Mouse (Mus musculus): Measurements from ENCODE around the gene Armc9. TPM values are rescaled to one million over a fixed set of nuclear protein-coding genes. Genes with fewer than 3 reads are reported as not detected.

The Armc9 gene
- polyA plus RNA-seq (2015; fragmentation: Nextera tagmentation; extraction: Ambion mirVana), result 17.1 and 19.1 TPM in 2 replicates

- peak within 1 kb of the TSS; percentile 80 for H3K4me2 ChIP-seq (ENCODE audit: low read depth, low read length)
- no peaks in the 10 kb centered on the region for H3K27me3 ChIP-seq (ENCODE audit: control insufficient read depth, insufficient read depth, low read length)
- H3K4me3 ChIP-seq (replicated peaks; ENCODE audit: low read length), result peak within 1 kb of the TSS; percentile 85
- H3K4me1 ChIP-seq (ENCODE audit: control insufficient read depth, insufficient read depth, low read length), result peaks cover 13% of the 10 kb centered on the region
- H3K9me3 ChIP-seq (replicated peaks; ENCODE audit: control insufficient read depth, low read length), result no peaks in the 10 kb centered on the region
- peak; percentile 100 for ATAC-seq (ENCODE audit: insufficient read depth, low FRiP score)
- peak within 1 kb of the TSS; percentile 82 for H3K9ac ChIP-seq (ENCODE audit: low read length)
- WGBS, result 3% methylated on average over 40 of the region's 40 CpGs
- H3K27ac ChIP-seq (ENCODE audit: low read length), result peak within 1 kb of the TSS; percentile 94
- H3K36me3 ChIP-seq (ENCODE audit: control insufficient read depth, insufficient read depth, low read length), result no peaks in the 10 kb centered on the region
These were observed at the start of gene Armc9 for GRCm38 (mm10) chr1:86154133-86154823. TSS of gene Armc9 (plus strand) at chr1:86154780.

GRCm38 (mm10) chr1:86105054-86105453 is 49.5 kb upstream of the Armc9 start:
- ATAC-seq (ENCODE audit: insufficient read depth, low FRiP score), result no peak
- Histone ChIP-seq H3K36me3 (ENCODE audit: control insufficient read depth, insufficient read depth, low read length) (no peaks in the 10 kb centered on the region), H3K4me3 (replicated peaks; ENCODE audit: low read length) (no peak overlapping the region), H3K4me1 (ENCODE audit: control insufficient read depth, insufficient read depth, low read length) (no peaks in the 10 kb centered on the region), H3K27ac (ENCODE audit: low read length) (no peak overlapping the region), H3K4me2 (ENCODE audit: low read depth, low read length) (no peak overlapping the region), H3K9me3 (replicated peaks; ENCODE audit: control insufficient read depth, low read length) (no peaks in the 10 kb centered on the region), H3K9ac (ENCODE audit: low read length) (no peak overlapping the region), H3K27me3 (ENCODE audit: control insufficient read depth, insufficient read depth, low read length) (no peaks in the 10 kb centered on the region)
- 93% methylated on average over 1 of the region's 1 CpGs for WGBS

GRCm38 (mm10) chr1:86111779-86112178 is 42.8 kb upstream of the Armc9 start, which contains the start of gene Htr2b:
TSS of gene Htr2b (minus strand) at chr1:86111970.
- Histone ChIP-seq H3K4me1 (ENCODE audit: control insufficient read depth, insufficient read depth, low read length) (no peaks in the 10 kb centered on the region; the same call in none of the 2 replicates), H3K9me3 (replicated peaks; ENCODE audit: control insufficient read depth, low read length) (no peaks in the 10 kb centered on the region), H3K36me3 (ENCODE audit: control insufficient read depth, insufficient read depth, low read length) (no peaks in the 10 kb centered on the region), H3K4me2 (ENCODE audit: low read depth, low read length) (no peak within 1 kb of the TSS), H3K9ac (ENCODE audit: low read length) (no peak within 1 kb of the TSS), H3K27me3 (ENCODE audit: control insufficient read depth, insufficient read depth, low read length) (no peaks in the 10 kb centered on the region), H3K27ac (ENCODE audit: low read length) (no peak within 1 kb of the TSS), H3K4me3 (replicated peaks; ENCODE audit: low read length) (no peak within 1 kb of the TSS)
- peak; percentile 66; the same call in 1 of the 2 replicates for ATAC-seq (ENCODE audit: insufficient read depth, low FRiP score)
- WGBS, result 38% methylated on average over 6 of the region's 6 CpGs

GRCm38 (mm10) chr1:86114141-86114540 is 40.4 kb upstream of the Armc9 start:
- H3K9ac ChIP-seq (ENCODE audit: low read length), result no peak overlapping the region
- peaks cover 5% of the 10 kb centered on the region; the same call in 1 of the 2 replicates for H3K36me3 ChIP-seq (ENCODE audit: control insufficient read depth, insufficient read depth, low read length)
- H3K27me3 ChIP-seq (ENCODE audit: control insufficient read depth, insufficient read depth, low read length), result no peaks in the 10 kb centered on the region
- H3K4me2 ChIP-seq (ENCODE audit: low read depth, low read length), result no peak overlapping the region
- H3K9me3 ChIP-seq (replicated peaks; ENCODE audit: control insufficient read depth, low read length), result no peaks in the 10 kb centered on the region
- no peak for ATAC-seq (ENCODE audit: insufficient read depth, low FRiP score)
- 79% methylated on average over 3 of the region's 3 CpGs for whole genome bisulfite sequencing
- H3K27ac ChIP-seq (ENCODE audit: low read length), result no peak overlapping the region
- no peak overlapping the region for H3K4me3 ChIP-seq (replicated peaks; ENCODE audit: low read length)
- no peaks in the 10 kb centered on the region; the same call in none of the 2 replicates for H3K4me1 ChIP-seq (ENCODE audit: control insufficient read depth, insufficient read depth, low read length)

- H3K4me2 ChIP-seq (ENCODE audit: low read depth, low read length), result no peak overlapping the region
- ATAC-seq (ENCODE audit: insufficient read depth, low FRiP score), result no peak
- H3K9me3 ChIP-seq (replicated peaks; ENCODE audit: control insufficient read depth, low read length), result no peaks in the 10 kb centered on the region
- no peaks in the 10 kb centered on the region for H3K4me1 ChIP-seq (ENCODE audit: control insufficient read depth, insufficient read depth, low read length)
- 84% methylated on average over 4 of the region's 4 CpGs for WGBS
- no peak overlapping the region for H3K27ac ChIP-seq (ENCODE audit: low read length)
- no peak overlapping the region for H3K4me3 ChIP-seq (replicated peaks; ENCODE audit: low read length)
- peaks cover 10% of the 10 kb centered on the region for H3K36me3 ChIP-seq (ENCODE audit: control insufficient read depth, insufficient read depth, low read length)
- no peak overlapping the region for H3K9ac ChIP-seq (ENCODE audit: low read length)
- H3K27me3 ChIP-seq (ENCODE audit: control insufficient read depth, insufficient read depth, low read length), result no peaks in the 10 kb centered on the region
These were observed 35.0 kb upstream of the Armc9 start for GRCm38 (mm10) chr1:86119549-86119948.

GRCm38 (mm10) chr1:86126036-86126435 is 28.5 kb upstream of the Armc9 start:
- 94% methylated on average over 2 of the region's 2 CpGs for WGBS
- Histone ChIP-seq H3K4me2 (ENCODE audit: low read depth, low read length) (no peak overlapping the region), H3K36me3 (ENCODE audit: control insufficient read depth, insufficient read depth, low read length) (peaks cover 23% of the 10 kb centered on the region; the same call in 1 of the 2 replicates), H3K9me3 (replicated peaks; ENCODE audit: control insufficient read depth, low read length) (no peaks in the 10 kb centered on the region), H3K27ac (ENCODE audit: low read length) (no peak overlapping the region), H3K9ac (ENCODE audit: low read length) (no peak overlapping the region), H3K4me1 (ENCODE audit: control insufficient read depth, insufficient read depth, low read length) (no peaks in the 10 kb centered on the region), H3K4me3 (replicated peaks; ENCODE audit: low read length) (no peak overlapping the region), H3K27me3 (ENCODE audit: control insufficient read depth, insufficient read depth, low read length) (no peaks in the 10 kb centered on the region)
- ATAC-seq (ENCODE audit: insufficient read depth, low FRiP score), result no peak

GRCm38 (mm10) chr1:86133337-86133736 is 21.2 kb upstream of the Armc9 start, which contains the start of gene Gm21972:
TSS of gene Gm21972 (plus strand) at chr1:86133637.
- Histone ChIP-seq H3K36me3 (ENCODE audit: control insufficient read depth, insufficient read depth, low read length) (peaks cover 19% of the 10 kb centered on the region), H3K4me3 (replicated peaks; ENCODE audit: low read length) (no peak within 1 kb of the TSS)

GRCm38 (mm10) chr1:86135315-86135714 is 19.3 kb upstream of the Armc9 start:
- Histone ChIP-seq H3K4me2 (ENCODE audit: low read depth, low read length) (no peak overlapping the region), H3K9ac (ENCODE audit: low read length) (no peak overlapping the region), H3K27ac (ENCODE audit: low read length) (no peak overlapping the region), H3K9me3 (replicated peaks; ENCODE audit: control insufficient read depth, low read length) (no peaks in the 10 kb centered on the region), H3K36me3 (ENCODE audit: control insufficient read depth, insufficient read depth, low read length) (peaks cover 17% of the 10 kb centered on the region), H3K27me3 (ENCODE audit: control insufficient read depth, insufficient read depth, low read length) (no peaks in the 10 kb centered on the region), H3K4me3 (replicated peaks; ENCODE audit: low read length) (no peak overlapping the region), H3K4me1 (ENCODE audit: control insufficient read depth, insufficient read depth, low read length) (no peaks in the 10 kb centered on the region)
- 92% methylated on average over 6 of the region's 6 CpGs for WGBS
- ATAC-seq (ENCODE audit: insufficient read depth, low FRiP score), result no peak

More at GRCm38 (mm10) chr1:86133337-86133736, 21.2 kb upstream of the Armc9 start, which contains the start of gene Gm21972:
- Histone ChIP-seq H3K4me1 (ENCODE audit: control insufficient read depth, insufficient read depth, low read length) (no peaks in the 10 kb centered on the region), H3K4me2 (ENCODE audit: low read depth, low read length) (no peak within 1 kb of the TSS), H3K9me3 (replicated peaks; ENCODE audit: control insufficient read depth, low read length) (no peaks in the 10 kb centered on the region), H3K27ac (ENCODE audit: low read length) (no peak within 1 kb of the TSS), H3K27me3 (ENCODE audit: control insufficient read depth, insufficient read depth, low read length) (no peaks in the 10 kb centered on the region), H3K9ac (ENCODE audit: low read length) (no peak within 1 kb of the TSS)
- no peak for ATAC-seq (ENCODE audit: insufficient read depth, low FRiP score)
- WGBS, result 94% methylated on average over 4 of the region's 4 CpGs

- WGBS, result 81% methylated on average over 3 of the region's 3 CpGs
- H3K9me3 ChIP-seq (replicated peaks; ENCODE audit: control insufficient read depth, low read length), result no peaks in the 10 kb centered on the region
These were observed 13.5 kb upstream of the Armc9 start for GRCm38 (mm10) chr1:86141081-86141480.

More at GRCm38 (mm10) chr1:86141081-86141480, 13.5 kb upstream of the Armc9 start:
- Histone ChIP-seq H3K36me3 (ENCODE audit: control insufficient read depth, insufficient read depth, low read length) (peaks cover 14% of the 10 kb centered on the region; the same call in 1 of the 2 replicates), H3K4me2 (ENCODE audit: low read depth, low read length) (no peak overlapping the region), H3K4me1 (ENCODE audit: control insufficient read depth, insufficient read depth, low read length) (no peaks in the 10 kb centered on the region), H3K4me3 (replicated peaks; ENCODE audit: low read length) (no peak overlapping the region), H3K27me3 (ENCODE audit: control insufficient read depth, insufficient read depth, low read length) (no peaks in the 10 kb centered on the region), H3K27ac (ENCODE audit: low read length) (no peak overlapping the region), H3K9ac (ENCODE audit: low read length) (no peak overlapping the region)
- ATAC-seq (ENCODE audit: insufficient read depth, low FRiP score), result no peak

Measured in stomach, embryonic 16.5 days (tissue).